Mouse (Mus musculus) splenic B cell, adult 2 months (primary cell): ENCODE data around the gene Smo.

Source experiments
- DNase-seq: peaks from one replicate; pipeline ENCODE4 v3.0.0-alpha.2; 2011; ENCODE audit warnings: low read depth, low spot score
- H3K27me3 ChIP-seq: 2 replicates; pipeline ENCODE4 v1.6.1; 2012; ENCODE audit warnings: mild to moderate bottlenecking, low read length, moderate library complexity, mixed read lengths; ENCODE audit not compliant: control insufficient read depth, poor library complexity, insufficient read depth, severe bottlenecking
- H3K36me3 ChIP-seq: 2 replicates; pipeline ENCODE4 v1.6.1; 2012; ENCODE audit warnings: mild to moderate bottlenecking, low read length, moderate library complexity, mixed read lengths; ENCODE audit not compliant: control insufficient read depth, poor library complexity, insufficient read depth, severe bottlenecking

The Smo gene

GRCm38 (mm10) chr6:29776542-29777237 is 41.4 kb downstream of the Smo start:
- no peak for DNase-seq
- Histone ChIP-seq H3K27me3 (no peaks in the 10 kb centered on the region), H3K36me3 (no peaks in the 10 kb centered on the region)

DNA sequence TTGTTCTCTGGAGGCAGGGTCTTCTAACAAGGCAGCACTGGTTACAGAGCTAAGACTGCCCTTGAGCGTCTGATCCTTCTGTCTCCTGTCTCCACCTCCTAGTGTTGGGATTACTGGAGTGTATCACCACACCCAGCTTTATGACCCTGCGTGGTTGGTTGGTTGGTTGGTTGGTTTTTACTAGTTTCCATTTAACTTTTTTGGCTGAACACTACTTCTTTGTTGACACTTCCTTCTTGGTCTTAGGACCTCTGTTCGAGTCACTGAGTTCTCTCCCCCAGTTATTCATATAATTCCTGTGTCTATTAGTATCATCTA is 41.9 kb downstream of the Smo start:
- no peaks in the 10 kb centered on the region for H3K27me3 ChIP-seq
- no peaks in the 10 kb centered on the region for H3K36me3 ChIP-seq
- peak; percentile 56 for DNase-seq

DNA sequence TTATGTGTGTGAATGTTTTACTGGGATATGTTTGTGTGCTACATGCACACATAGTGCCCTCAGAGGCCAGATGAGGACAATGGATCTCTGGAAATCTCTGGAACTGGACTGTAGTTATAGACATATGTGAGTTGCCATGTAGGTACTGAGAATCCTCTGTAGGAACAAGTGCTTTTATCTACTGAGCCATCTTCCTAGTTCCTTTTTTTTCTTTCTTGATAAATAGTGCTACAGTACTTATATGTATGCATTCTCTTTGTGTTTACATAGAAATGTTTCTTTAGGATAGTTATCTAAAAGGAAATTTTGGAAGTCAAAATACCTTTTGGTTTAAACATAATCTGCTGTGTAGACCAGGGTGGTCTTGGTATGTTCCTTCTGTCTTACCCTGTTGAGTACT is 44.8 kb downstream of the Smo start:
- no peak for DNase-seq
- H3K36me3 ChIP-seq = no peaks in the 10 kb centered on the region
- H3K27me3 ChIP-seq = no peaks in the 10 kb centered on the region

- Histone ChIP-seq H3K36me3 (no peaks in the 10 kb centered on the region), H3K27me3 (no peaks in the 10 kb centered on the region)
- no peak for DNase-seq
Observed at GRCm38 (mm10) chr6:29780571-29780970, 45.3 kb downstream of the Smo start.

GRCm38 (mm10) chr6:29782239-29782638 is 46.9 kb downstream of the Smo start:
- H3K36me3 ChIP-seq = no peaks in the 10 kb centered on the region
- no peak for DNase-seq
- no peaks in the 10 kb centered on the region for H3K27me3 ChIP-seq

- Histone ChIP-seq H3K27me3 (no peaks in the 10 kb centered on the region), H3K36me3 (no peaks in the 10 kb centered on the region)
- no peak for DNase-seq
Observed at GRCm38 (mm10) chr6:29783960-29784359, 48.7 kb downstream of the Smo start.

DNA sequence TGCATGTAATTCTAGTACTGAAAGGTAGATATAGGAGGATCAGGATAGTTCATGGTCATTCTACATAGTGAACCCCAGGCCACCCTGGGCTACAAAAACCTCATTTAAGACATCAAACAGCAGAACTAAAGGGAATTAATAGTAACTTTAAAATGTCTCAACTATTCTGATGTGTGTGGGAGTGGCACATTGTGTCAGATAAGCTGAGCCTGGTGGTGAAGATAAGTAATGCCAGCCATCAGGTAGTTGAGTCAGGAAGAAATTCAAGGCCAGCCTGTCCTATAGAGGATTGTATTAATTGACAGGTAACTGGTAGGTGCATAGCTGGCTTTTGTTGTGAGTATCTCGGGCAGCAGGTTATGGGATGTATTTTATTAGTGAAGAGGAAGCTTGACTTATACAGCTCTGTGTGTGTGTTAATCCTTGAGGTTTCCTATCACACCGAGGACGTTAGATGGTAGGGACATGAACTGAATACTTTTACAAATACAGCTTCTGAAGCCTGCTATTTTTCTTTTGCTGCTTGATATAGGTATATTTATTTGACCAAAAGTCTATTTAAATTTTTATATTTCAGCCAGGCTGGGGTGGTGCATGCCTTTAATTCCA is 49.2 kb downstream of the Smo start:
- no peak for DNase-seq
- Histone ChIP-seq H3K27me3 (no peaks in the 10 kb centered on the region), H3K36me3 (no peaks in the 10 kb centered on the region)

- Histone ChIP-seq H3K36me3 (no peaks in the 10 kb centered on the region), H3K27me3 (no peaks in the 10 kb centered on the region)
- DNase-seq = no peak
Observed at GRCm38 (mm10) chr6:29785759-29786158, 50.5 kb downstream of the Smo start.

DNA sequence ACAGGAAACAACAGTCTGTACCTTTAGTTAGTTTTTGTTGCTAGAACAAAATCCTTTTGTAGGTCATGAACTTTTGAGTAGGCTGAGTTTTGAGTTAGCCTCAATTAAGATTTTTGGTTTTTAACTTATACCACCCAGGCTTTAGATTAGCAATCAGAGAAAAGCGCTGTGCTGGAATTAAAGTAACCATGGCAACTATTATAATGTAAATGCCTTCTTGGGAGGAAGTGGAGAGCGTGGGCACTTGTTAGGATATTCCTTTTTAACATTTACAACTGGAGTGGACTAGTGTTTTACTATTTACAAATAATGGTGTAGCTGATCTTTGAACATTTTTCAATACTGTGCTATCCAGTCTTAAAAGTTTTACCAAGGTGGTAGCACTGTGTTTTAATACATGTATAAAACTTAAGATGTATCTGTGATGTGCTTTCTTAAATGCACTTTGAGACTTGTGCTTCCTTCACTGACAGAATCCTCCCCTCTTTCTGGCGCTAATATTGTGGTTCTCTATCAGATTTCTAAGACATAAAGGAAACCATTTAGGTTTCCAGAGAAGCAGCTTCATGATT is 53.6 kb downstream of the Smo start:
- Histone ChIP-seq H3K36me3 (no peaks in the 10 kb centered on the region), H3K27me3 (no peaks in the 10 kb centered on the region)

DNA sequence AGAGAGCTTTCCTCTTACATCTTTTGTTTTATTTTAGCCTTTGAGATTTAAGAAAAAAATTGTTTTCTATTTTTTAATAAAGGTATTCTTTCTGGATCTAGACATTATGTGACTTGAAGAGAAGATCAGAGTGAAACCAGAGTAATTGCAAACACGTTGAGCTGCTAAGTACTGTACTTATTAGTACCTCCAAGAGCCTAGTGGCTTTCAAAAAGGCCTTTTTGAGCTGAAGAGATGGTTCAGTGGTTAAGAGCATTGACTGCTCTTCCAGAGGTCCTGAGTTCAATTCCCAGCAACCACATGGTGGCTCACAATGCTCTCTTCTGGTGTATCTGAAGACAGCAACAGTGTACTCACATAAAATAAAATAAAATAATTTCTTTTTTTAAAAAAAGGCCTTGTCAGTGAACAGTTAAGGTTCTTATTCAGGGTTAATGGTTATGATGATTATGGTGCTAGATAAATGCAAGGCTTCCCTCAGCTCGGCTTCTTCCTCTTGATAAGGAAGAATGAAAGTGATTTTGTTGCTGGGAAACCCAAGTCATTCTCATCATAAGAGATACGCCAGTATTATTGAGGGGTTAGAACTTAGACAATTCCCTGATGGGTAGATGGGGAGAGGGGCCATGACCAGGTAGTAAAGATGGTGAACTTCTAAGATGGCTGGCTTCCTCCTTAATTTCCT is 54.9 kb downstream of the Smo start:
- no peaks in the 10 kb centered on the region for H3K36me3 ChIP-seq
- H3K27me3 ChIP-seq = no peaks in the 10 kb centered on the region
- no peak for DNase-seq

More for the DNA sequence above, 53.6 kb downstream of the Smo start:
- no peak for DNase-seq

DNA sequence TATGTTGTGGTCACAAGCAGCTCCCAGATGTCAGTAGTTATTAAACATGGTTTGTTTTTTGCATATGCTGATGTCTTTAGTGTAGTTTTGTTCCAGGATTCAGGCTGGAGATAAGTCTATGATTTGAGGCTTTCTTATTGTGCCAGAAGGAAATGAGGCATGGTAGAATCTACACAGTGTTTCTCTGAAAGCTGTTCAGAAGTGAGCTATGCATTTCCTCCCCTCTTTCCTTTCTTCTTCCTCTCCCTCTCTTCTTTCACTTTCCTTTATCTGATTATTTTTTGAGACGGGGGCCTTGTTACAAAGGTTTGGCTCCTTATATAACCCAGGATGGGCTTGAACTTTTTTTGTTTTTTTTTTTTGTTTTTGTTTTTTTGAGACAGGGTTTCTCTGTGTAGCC is 58.2 kb downstream of the Smo start:
- Histone ChIP-seq H3K36me3 (no peaks in the 10 kb centered on the region), H3K27me3 (no peaks in the 10 kb centered on the region)
- no peak for DNase-seq

DNA sequence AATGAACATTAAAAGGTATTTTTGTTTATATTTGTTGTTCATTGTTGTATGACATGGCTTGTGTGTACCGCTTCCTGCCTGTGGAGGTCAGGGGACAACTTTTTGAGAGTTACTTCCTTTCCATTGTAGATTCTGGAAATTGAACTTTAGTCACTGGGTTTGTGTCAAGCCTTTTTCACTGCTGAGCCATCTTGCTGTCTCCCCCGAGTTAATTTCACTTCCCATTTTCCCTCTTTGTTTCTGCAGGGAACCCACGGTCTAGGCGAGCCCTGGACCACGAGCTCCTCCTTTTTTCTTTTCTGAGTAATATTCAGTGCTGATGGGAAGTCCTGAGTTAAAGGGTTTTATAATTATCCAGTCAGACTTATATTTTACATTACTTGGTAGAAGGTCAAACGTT is 59.3 kb downstream of the Smo start:
- peak; percentile 27 for DNase-seq
- H3K27me3 ChIP-seq = no peaks in the 10 kb centered on the region
- H3K36me3 ChIP-seq = no peaks in the 10 kb centered on the region

DNA sequence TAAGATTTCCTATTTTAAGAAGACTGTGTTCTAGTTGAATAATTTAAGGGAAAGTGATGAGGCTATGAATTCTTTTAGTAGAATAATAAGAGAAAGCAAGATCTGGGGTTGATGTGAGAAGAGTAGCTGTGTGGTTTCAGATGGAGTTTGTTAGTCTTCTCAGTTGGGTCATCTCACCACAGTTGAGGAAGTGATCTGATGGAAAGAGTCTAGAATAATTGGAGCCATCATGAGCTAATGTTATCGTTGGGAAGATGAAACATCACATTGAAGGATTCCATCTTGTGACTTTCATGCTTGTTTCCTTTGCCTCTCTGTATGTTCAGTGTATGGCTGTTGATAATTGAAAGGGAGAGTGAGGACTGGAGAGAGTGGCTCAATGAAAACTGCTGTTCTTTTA is 67.7 kb downstream of the Smo start:
- Histone ChIP-seq H3K27me3 (no peaks in the 10 kb centered on the region), H3K36me3 (no peaks in the 10 kb centered on the region)
- no peak for DNase-seq

- DNase-seq = no peak
- no peaks in the 10 kb centered on the region for H3K27me3 ChIP-seq
- H3K36me3 ChIP-seq = no peaks in the 10 kb centered on the region
Observed at GRCm38 (mm10) chr6:29804006-29804405, 68.7 kb downstream of the Smo start.

DNA sequence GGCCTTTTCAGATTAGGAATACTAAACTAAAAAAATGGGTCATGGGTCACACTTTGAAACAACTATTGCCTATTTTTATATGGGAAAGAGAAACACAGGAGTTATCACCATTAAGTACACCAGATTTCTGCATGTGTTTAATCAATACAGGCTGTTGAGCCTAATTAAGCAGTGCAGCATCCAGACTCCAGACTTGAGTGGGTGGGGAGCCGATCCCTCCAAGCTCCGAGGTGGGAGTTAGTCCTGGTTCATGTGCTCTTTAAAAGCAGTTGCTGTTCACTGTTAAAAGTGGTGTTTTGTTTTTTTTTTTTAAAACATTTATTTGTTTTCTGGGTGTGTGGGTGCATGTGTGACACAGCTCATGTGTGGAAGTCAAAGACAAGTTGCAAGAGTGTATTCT is 70.1 kb downstream of the Smo start:
- no peaks in the 10 kb centered on the region for H3K27me3 ChIP-seq
- no peak for DNase-seq

More for the DNA sequence above, 70.1 kb downstream of the Smo start:
- H3K36me3 ChIP-seq = no peaks in the 10 kb centered on the region
